Mouse (Mus musculus) liver, adult 2 months (tissue): ENCODE data around the gene Cog6. TPM values are rescaled to one million over a fixed set of nuclear protein-coding genes. Genes with fewer than 3 reads are reported as not detected.

Experiments used
- DNase-seq: peaks from one replicate; pipeline ENCODE4 v3.0.0-alpha.2; 2011; ENCODE audit warnings: low read depth, low spot score; ENCODE audit errors: extremely low read depth
- H3K27ac ChIP-seq: fragments of 200-500 bp; replicated peaks from 2 replicates; pipeline ENCODE4 v1.5.1; 2012; ENCODE audit warnings: low read depth, mild to moderate bottlenecking, control low read depth, inconsistent platforms, low read length; ENCODE audit not compliant: insufficient read depth
- H3K27me3 ChIP-seq: fragments of 200-500 bp; 2 replicates; pipeline ENCODE4 v1.6.1; 2012; ENCODE audit warnings: mild to moderate bottlenecking, moderate library complexity, low read length, inconsistent platforms; ENCODE audit not compliant: control insufficient read depth, insufficient read depth
- H3K36me3 ChIP-seq: fragments of 200-500 bp; 2 replicates; pipeline ENCODE4 v1.6.1; 2012; ENCODE audit warnings: low read length, inconsistent platforms; ENCODE audit not compliant: control insufficient read depth, insufficient read depth
- H3K4me1 ChIP-seq: fragments of 200-500 bp; 2 replicates; pipeline ENCODE4 v1.6.1; 2011; ENCODE audit warnings: low read length; ENCODE audit not compliant: control insufficient read depth, insufficient read depth
- H3K4me3 ChIP-seq: fragments of 200-500 bp; 2 replicates; pipeline ENCODE4 v1.5.1; 2011; ENCODE audit warnings: low read depth, mild to moderate bottlenecking, control low read depth, low read length, moderate library complexity; ENCODE audit not compliant: insufficient read depth
- H3K79me2 ChIP-seq: fragments of 200-500 bp; 2 replicates; pipeline ENCODE4 v1.6.1; 2012; ENCODE audit warnings: inconsistent platforms, mild to moderate bottlenecking, low read length, moderate library complexity; ENCODE audit not compliant: control insufficient read depth, insufficient read depth
- H3K9ac ChIP-seq: fragments of 200-500 bp; 2 replicates; pipeline ENCODE4 v1.6.1; 2012; ENCODE audit warnings: low read depth, mild to moderate bottlenecking, control low read depth, inconsistent platforms, low read length
- CTCF ChIP-seq: fragments of 200-500 bp; IDR thresholded peaks from 2 replicates; pipeline ENCODE4 v1.5.1; 2011; ENCODE audit warnings: low read depth, low read length, control low read depth
- POLR2A ChIP-seq: fragments of 200-500 bp; IDR thresholded peaks from 2 replicates; pipeline ENCODE4 v1.6.1; 2011; ENCODE audit warnings: low read length, control low read depth; ENCODE audit not compliant: insufficient read depth; ENCODE audit errors: extremely low read depth
- WGBS: fragments of 180-500 bp; shearing (Covaris S2); methylation state at CpG from one replicate; pipeline ENCODE4 v1.1.7; 2018; 5-methylcytosine and 5-hydroxymethylcytosine counted together
- polyA plus RNA-seq: library from polyadenylated mRNA; depleted of rRNA; stranded (reverse); fragments of >200 nt; gene quantifications from 2 replicates; pipeline ENCODE4 v1.2.3, GENCODE M21; 2012
- total RNA-seq: library from RNA; depleted of rRNA; stranded (reverse); fragments of >200 nt; gene quantifications from 2 replicates; pipeline ENCODE4 v1.2.3, GENCODE M21; 2014

Gene Cog6
- total and polyA plus RNA-seq, 2 experiments: 12.0 to 20.0 TPM

- no peak for DNase-seq
- no peaks in the 10 kb centered on the region for H3K36me3 ChIP-seq
- TF ChIP-seq CTCF (no peak), POLR2A (no peak)
- 62% methylated on average over 5 of the region's 5 CpGs for WGBS
- no peak overlapping the region for H3K27ac ChIP-seq
- no peak overlapping the region for H3K9ac ChIP-seq
- peaks cover 3% of the 10 kb centered on the region; the same call in 1 of the 2 replicates for H3K4me1 ChIP-seq
- H3K27me3 ChIP-seq: peaks cover 10% of the 10 kb centered on the region
- H3K79me2 ChIP-seq: no peaks in the 10 kb centered on the region
- H3K4me3 ChIP-seq: no peak overlapping the region
Measured at GRCm38 (mm10) chr3:53038913-53039312, 21.9 kb upstream of the Cog6 start.

DNA sequence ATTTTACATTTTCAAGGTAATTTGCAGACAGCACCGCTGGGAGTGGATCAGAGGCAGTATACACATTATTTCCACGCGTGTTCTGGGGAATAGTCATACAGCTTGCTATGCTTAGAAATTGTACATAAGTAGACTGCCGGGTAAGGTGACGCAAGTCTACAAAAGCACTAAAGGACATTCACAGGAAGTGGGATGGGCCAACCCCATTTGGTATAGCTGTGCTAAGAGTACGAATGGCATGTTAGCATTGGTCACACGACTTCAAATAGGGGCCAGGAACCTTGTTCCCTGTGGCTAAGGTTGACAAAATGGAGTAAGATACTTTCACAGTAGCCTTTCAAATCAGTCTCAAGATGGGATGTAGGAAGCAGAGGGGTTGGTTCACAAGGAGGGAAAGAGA is 19.9 kb upstream of the Cog6 start:
- Histone ChIP-seq H3K27me3 (peaks cover 7% of the 10 kb centered on the region; the same call in 1 of the 2 replicates), H3K36me3 (no peaks in the 10 kb centered on the region), H3K9ac (no peak overlapping the region), H3K4me3 (no peak overlapping the region), H3K27ac (no peak overlapping the region), H3K79me2 (no peaks in the 10 kb centered on the region), H3K4me1 (peaks cover 3% of the 10 kb centered on the region; the same call in 1 of the 2 replicates)
- TF ChIP-seq CTCF (no peak), POLR2A (no peak)
- no peak for DNase-seq
- WGBS: 79% methylated on average over 7 of the region's 7 CpGs

- H3K36me3 ChIP-seq: no peaks in the 10 kb centered on the region
- TF ChIP-seq POLR2A (no peak), CTCF (no peak)
- no peak overlapping the region for H3K9ac ChIP-seq
- WGBS: 70% methylated on average over 5 of the region's 5 CpGs
- H3K27ac ChIP-seq: no peak overlapping the region
- no peaks in the 10 kb centered on the region for H3K4me1 ChIP-seq
- no peak overlapping the region for H3K4me3 ChIP-seq
- no peak for DNase-seq
- H3K79me2 ChIP-seq: no peaks in the 10 kb centered on the region
- H3K27me3 ChIP-seq: no peaks in the 10 kb centered on the region
Measured at GRCm38 (mm10) chr3:53036076-53036475, 19.0 kb upstream of the Cog6 start.

DNA sequence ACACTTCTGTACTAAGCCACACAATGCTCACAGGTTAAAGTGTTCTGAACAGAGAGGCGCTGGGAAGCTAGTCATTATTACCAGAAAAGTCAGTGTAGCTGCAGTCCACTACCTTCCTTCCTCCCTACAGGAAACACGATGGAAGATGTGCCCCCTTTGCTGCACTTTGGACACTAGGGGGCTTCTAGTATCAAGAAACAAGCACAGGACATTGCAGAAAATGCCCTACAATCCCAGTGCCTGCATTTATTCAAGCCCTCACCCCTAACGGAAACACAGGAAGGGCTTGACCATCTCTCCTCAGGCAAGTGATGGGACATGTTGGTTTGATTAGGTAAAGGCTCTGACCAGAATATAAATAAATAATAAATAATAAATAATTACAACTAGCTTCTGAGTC is 16.4 kb upstream of the Cog6 start:
- no peak overlapping the region for H3K4me3 ChIP-seq
- H3K27me3 ChIP-seq: 0 out of 2 replicates have a peak, but pooled peaks cover 2% of the 10 kb centered on the region
- no peaks in the 10 kb centered on the region for H3K79me2 ChIP-seq
- H3K27ac ChIP-seq: no peak overlapping the region
- H3K9ac ChIP-seq: no peak overlapping the region
- H3K36me3 ChIP-seq: no peaks in the 10 kb centered on the region
- DNase-seq: no peak
- TF ChIP-seq CTCF: no peak
- TF ChIP-seq POLR2A: no peak
- H3K4me1 ChIP-seq: no peaks in the 10 kb centered on the region
- WGBS: 30% methylated on average over 3 of the region's 3 CpGs

DNA sequence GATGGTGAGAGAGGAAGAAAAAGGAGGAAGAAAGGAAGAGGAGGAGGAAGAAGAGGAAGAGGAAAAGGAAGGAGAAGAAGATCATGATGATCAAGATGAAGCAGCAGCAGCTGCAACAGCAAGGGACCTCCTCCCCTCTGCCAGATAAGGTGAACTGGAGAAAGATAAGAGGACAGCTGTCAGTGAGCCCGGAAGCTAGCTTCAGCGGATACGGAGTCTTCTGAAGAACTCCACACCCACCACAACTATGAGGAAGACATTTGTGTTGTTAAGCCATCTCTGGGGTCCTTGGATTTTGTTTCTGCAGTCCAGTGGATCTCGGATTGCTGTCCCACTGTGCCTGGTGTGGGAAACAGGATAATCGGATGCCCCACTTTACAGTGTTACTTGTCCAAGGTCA is 15.4 kb upstream of the Cog6 start:
- DNase-seq: no peak
- no peak overlapping the region for H3K9ac ChIP-seq
- H3K36me3 ChIP-seq: no peaks in the 10 kb centered on the region
- 20% methylated on average over 5 of the region's 5 CpGs for WGBS
- H3K79me2 ChIP-seq: no peaks in the 10 kb centered on the region
- no peak overlapping the region for H3K27ac ChIP-seq
- H3K27me3 ChIP-seq: 0 out of 2 replicates have a peak, but pooled peaks cover 2% of the 10 kb centered on the region
- H3K4me1 ChIP-seq: no peaks in the 10 kb centered on the region
- H3K4me3 ChIP-seq: no peak overlapping the region
- TF ChIP-seq CTCF (no peak), POLR2A (no peak)

DNA sequence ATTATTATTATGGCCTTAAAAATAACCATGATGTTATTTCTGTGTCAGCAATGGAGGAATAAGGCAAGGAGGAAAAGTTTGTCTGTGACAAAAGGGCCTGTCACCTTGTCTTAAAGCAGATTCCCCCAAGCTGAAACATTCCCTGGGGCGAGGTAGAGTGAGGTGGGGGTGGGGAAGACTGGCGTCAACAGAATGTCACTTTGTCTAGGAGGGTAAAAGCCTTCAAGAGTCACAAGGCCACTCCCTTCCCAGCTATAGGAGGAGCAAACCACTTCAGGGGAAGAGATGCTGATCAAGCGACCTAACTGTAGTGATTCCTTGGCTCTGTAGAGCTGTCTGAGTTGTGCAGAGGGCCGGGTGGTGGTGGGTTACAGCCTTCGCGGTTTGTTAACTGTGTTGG is 14.5 kb upstream of the Cog6 start:
- H3K36me3 ChIP-seq: no peaks in the 10 kb centered on the region
- WGBS: 40% methylated on average over 6 of the region's 6 CpGs
- H3K9ac ChIP-seq: no peak overlapping the region
- TF ChIP-seq CTCF (no peak), POLR2A (no peak)
- H3K27me3 ChIP-seq: 0 out of 2 replicates have a peak, but pooled peaks cover 2% of the 10 kb centered on the region
- no peak for DNase-seq
- no peaks in the 10 kb centered on the region for H3K4me1 ChIP-seq
- H3K79me2 ChIP-seq: no peaks in the 10 kb centered on the region
- H3K27ac ChIP-seq: no peak overlapping the region
- no peak overlapping the region for H3K4me3 ChIP-seq
